Mouse (Mus musculus) forebrain, embryonic 11.5 days (tissue): ENCODE measurements around the gene Opcml. TPM values are rescaled to one million over a fixed set of nuclear protein-coding genes. Genes with fewer than 3 reads are reported as not detected.

Source experiments
- ATAC-seq: fragments of 200-750 bp; cut with Nextera tagmentation; replicated peaks from 2 replicates; pipeline ENCODE4 v1.8.0; 2017; ENCODE audit warnings: moderate TSS enrichment; ENCODE audit not compliant: low FRiP score
- DNase-seq: peaks from one replicate; pipeline ENCODE4 v3.0.0-alpha.2; 2017; ENCODE audit warnings: low spot score
- H3K27ac ChIP-seq: fragments of 300-500 bp; sonication (generic); 2 replicates; pipeline ENCODE4 v1.5.1; 2014; ENCODE audit warnings: low read depth, low read length
- H3K27me3 ChIP-seq: fragments of 300-500 bp; sonication (generic); 2 replicates; pipeline ENCODE4 v1.6.1; 2014; ENCODE audit warnings: mild to moderate bottlenecking, low read length, mixed read lengths; ENCODE audit not compliant: control insufficient read depth, insufficient read depth
- H3K36me3 ChIP-seq: fragments of 300-500 bp; sonication (generic); 2 replicates; pipeline ENCODE4 v1.6.1; 2014; ENCODE audit warnings: mild to moderate bottlenecking, low read length, moderate library complexity, mixed read lengths; ENCODE audit not compliant: control insufficient read depth, insufficient read depth
- H3K4me1 ChIP-seq: fragments of 300-500 bp; sonication (generic); replicated peaks from 2 replicates; pipeline ENCODE4 v1.6.1; 2014; ENCODE audit warnings: low read length, mixed read lengths; ENCODE audit not compliant: control insufficient read depth, insufficient read depth
- H3K4me2 ChIP-seq: fragments of 300-500 bp; sonication (generic); 2 replicates; pipeline ENCODE4 v1.6.1; 2014; ENCODE audit warnings: low read depth, mild to moderate bottlenecking, low read length, moderate library complexity, mixed read lengths; ENCODE audit not compliant: severe bottlenecking
- H3K4me3 ChIP-seq: fragments of 300-500 bp; sonication (generic); 2 replicates; pipeline ENCODE4 v1.5.1; 2014; ENCODE audit warnings: low read depth, low read length
- H3K9ac ChIP-seq: fragments of 300-500 bp; sonication (generic); 2 replicates; pipeline ENCODE4 v1.6.1; 2014; ENCODE audit warnings: low read length
- H3K9me3 ChIP-seq: fragments of 300-500 bp; sonication (generic); 2 replicates; pipeline ENCODE4 v1.6.1; 2016; ENCODE audit warnings: low read length, mixed read lengths; ENCODE audit not compliant: control insufficient read depth
- WGBS: fragments of 180-500 bp; shearing (Covaris S2); extraction: QIAGEN DNeasy Blood & Tissue Kit; methylation state at CpG from one replicate; pipeline ENCODE4 v1.1.7; 2014; 5-methylcytosine and 5-hydroxymethylcytosine counted together
- polyA plus RNA-seq: library from polyadenylated mRNA; unstranded; fragments of >200 nt; fragmentation: Nextera tagmentation; extraction: Ambion mirVana; gene quantifications from 2 replicates; pipeline ENCODE4 v1.2.1, GENCODE M21; 2014

Gene Opcml
- polyA plus RNA-seq, 1 experiment from 2014 or later, result 2.4 TPM

DNA sequence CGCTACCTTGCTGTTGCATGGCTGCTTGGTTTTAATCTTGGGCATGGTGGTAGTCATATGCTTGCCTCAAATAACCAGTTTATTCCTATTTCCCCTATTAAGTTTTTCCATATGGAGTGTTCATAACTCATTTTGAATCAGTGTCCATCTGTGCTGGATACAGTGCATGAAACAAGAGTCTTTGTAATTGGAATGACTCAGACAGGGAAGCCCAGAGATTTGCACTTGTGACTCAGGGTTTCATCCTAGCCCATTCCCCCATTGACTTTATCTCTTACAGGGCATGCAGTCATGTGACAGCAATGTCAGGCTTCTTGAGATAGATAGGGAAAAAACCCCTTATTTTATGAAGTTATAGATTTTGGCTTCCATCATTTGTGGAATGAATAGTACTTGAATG, 655.3 kb downstream of the Opcml start:
- H3K4me3 ChIP-seq, result no peak overlapping the region
- no peak for ATAC-seq

DNA sequence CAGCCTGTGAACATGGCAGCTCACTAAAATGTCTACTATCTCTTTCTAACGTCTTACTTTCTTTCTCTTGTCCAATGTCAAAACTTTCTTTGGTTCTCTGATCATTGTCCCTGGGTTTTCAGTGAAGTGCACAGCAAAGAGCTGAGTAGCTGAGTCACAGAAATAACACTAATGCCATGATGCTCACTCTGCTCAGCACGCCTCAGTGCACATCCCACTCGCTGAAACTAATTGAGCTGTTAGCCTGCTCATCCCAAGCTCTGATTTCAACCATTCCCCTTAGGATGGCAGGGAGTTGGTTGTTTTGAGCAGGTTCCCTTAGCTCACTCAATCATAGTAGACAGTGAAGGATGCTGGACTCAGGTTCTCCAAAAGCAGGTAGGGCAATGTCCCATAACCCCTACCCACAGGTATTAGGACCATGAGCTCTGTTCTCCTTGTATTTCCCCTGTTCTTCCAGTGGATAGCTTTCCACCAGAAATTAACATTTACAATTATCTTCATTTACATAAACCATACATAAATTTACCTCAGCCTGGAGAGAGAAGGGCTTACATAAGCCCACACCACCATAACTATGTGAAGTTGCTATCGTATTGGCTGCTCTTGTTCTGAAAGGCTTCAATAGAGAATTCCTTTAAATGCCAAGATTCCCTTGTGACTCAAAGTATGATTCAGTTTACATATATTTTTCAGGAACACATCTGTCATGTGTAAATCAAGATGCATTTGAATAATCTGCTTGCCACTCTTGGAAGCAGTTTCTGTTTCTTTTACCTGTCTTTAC, 655.9 kb downstream of the Opcml start:
- no peak overlapping the region for H3K9ac ChIP-seq
- no peak overlapping the region for H3K4me3 ChIP-seq
- 71% methylated on average over 4 of the region's 4 CpGs for WGBS
- ATAC-seq (no peak), DNase-seq (no peak)
- H3K36me3 ChIP-seq, result no peaks in the 10 kb centered on the region
- no peaks in the 10 kb centered on the region for H3K27me3 ChIP-seq
- no peaks in the 10 kb centered on the region for H3K9me3 ChIP-seq
- H3K4me1 ChIP-seq, result no peaks in the 10 kb centered on the region
- no peak overlapping the region for H3K27ac ChIP-seq
- no peak overlapping the region for H3K4me2 ChIP-seq

More for the DNA sequence above, 655.3 kb downstream of the Opcml start:
- Histone ChIP-seq H3K4me2 (no peak overlapping the region), H3K36me3 (no peaks in the 10 kb centered on the region), H3K9me3 (no peaks in the 10 kb centered on the region), H3K27me3 (no peaks in the 10 kb centered on the region), H3K9ac (no peak overlapping the region), H3K27ac (no peak overlapping the region), H3K4me1 (no peaks in the 10 kb centered on the region)
- WGBS, result 95% methylated on average over 1 of the region's 1 CpGs
- no peak for DNase-seq

DNA sequence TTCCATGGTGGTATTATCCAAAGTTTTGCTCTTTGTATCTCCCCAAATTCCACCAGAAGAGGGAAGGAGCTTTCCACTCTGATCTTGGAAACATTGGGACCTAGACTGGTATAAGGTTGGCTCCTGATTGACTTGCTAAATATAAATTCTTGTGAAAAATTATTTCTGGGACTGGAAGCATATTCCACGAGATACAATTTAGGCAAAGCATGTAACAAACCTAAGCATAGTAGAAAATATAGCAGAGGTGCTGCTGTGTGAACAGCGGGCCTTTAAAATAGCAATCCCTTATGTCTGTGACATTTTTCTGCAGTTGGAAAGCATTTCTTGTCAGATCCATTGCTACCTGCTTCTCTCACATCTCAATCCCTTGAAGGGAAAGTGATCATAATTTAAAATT, 661.9 kb downstream of the Opcml start:
- Histone ChIP-seq H3K4me1 (no peaks in the 10 kb centered on the region), H3K27ac (no peak overlapping the region), H3K4me3 (no peak overlapping the region), H3K36me3 (no peaks in the 10 kb centered on the region), H3K4me2 (no peak overlapping the region), H3K9me3 (no peaks in the 10 kb centered on the region), H3K27me3 (no peaks in the 10 kb centered on the region), H3K9ac (no peak overlapping the region)
- ATAC-seq (no peak), DNase-seq (no peak)
- 77% methylated on average over 2 of the region's 2 CpGs for WGBS

DNA sequence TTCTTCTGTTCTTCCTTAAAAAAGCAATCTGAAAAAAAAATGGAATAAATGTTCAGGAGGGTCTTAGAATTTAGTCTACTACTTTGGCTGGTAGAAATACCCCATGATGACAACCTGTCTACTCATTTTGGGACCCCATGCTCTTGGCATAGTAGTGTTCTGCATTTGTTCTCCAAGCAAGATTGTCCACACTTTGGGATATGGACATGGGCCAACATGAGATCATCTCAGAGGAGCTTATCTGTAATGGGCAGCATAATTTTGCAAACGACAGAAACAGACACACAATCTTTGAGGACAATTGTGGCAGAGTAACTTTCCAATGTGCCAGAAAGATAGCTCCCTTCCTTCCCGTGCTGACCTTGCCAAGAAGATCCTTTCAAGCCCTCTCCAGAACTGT, 662.5 kb downstream of the Opcml start:
- Histone ChIP-seq H3K9ac (no peak overlapping the region), H3K27me3 (no peaks in the 10 kb centered on the region), H3K36me3 (no peaks in the 10 kb centered on the region), H3K4me3 (no peak overlapping the region), H3K4me2 (no peak overlapping the region), H3K4me1 (no peaks in the 10 kb centered on the region), H3K9me3 (no peaks in the 10 kb centered on the region), H3K27ac (no peak overlapping the region)
- 89% methylated on average over 2 of the region's 2 CpGs for WGBS
- ATAC-seq (no peak), DNase-seq (no peak)

DNA sequence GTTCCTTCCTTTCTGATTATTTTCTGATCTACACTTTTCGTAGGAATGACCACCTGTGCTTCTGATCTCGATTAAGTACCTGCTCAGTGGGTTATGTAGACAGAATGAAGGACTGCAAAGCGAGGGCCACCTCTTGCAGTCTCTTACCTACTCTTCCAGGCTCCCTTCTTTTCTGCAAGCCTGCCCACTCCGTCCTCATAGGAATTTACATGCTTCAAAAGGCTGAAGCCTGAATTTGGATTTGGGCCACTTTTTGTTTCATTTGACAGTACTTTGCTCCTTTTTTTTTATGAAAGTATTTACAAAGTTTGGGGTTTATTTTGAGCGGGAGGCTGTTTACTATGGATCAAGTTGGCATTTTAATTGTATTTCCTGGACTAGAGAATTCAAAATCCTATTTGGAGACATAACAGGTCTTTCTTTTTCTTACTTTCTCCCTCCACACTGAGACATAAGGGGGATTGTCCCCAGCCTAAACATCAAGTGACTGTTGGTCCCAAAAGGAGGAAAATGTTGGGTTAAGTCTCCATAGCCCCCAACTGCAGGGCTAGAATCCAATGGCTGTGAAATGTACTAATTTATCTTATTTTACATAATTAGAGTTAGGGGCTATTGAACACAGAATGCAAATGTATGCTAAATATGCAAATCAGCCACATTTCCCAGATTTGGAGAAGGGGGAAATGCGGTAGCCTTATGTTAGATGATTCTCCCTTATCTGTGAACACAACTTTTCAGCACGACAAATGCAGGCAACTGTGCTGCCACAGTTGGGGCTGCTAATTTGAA, 667.6 kb downstream of the Opcml start:
- no peak for ATAC-seq
- Histone ChIP-seq H3K27ac (no peak overlapping the region), H3K27me3 (no peaks in the 10 kb centered on the region)

DNA sequence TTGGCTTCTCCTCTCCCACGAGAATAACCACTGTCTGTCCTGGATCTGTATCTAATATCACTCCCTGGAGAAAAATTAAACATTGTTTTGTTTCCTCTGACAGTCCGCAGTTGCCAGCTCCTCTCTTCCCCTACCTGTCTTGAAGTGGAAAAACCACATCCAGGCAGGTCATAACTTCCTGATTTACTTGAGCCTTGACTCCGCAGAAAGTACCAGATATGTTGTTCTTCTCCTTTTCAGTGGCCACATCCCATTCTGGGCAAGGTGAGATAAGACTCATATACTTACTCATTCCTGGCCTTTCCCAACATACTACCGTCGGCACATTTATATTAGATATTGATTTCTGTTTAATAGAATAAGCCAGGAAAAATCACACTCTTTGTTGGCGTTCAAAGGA, 673.0 kb downstream of the Opcml start:
- no peaks in the 10 kb centered on the region for H3K4me1 ChIP-seq
- no peak overlapping the region for H3K9ac ChIP-seq
- H3K27ac ChIP-seq, result no peak overlapping the region
- WGBS, result 91% methylated on average over 6 of the region's 6 CpGs
- no peak for DNase-seq
- no peak overlapping the region for H3K4me2 ChIP-seq
- H3K36me3 ChIP-seq, result no peaks in the 10 kb centered on the region
- no peaks in the 10 kb centered on the region for H3K9me3 ChIP-seq
- no peak overlapping the region for H3K4me3 ChIP-seq
- no peaks in the 10 kb centered on the region for H3K27me3 ChIP-seq
- ATAC-seq, result no peak

More for the DNA sequence above, 667.6 kb downstream of the Opcml start:
- no peak overlapping the region for H3K9ac ChIP-seq
- no peak overlapping the region for H3K4me2 ChIP-seq
- no peaks in the 10 kb centered on the region for H3K4me1 ChIP-seq
- H3K4me3 ChIP-seq, result no peak overlapping the region
- 80% methylated on average over 7 of the region's 7 CpGs for WGBS
- H3K36me3 ChIP-seq, result no peaks in the 10 kb centered on the region
- DNase-seq, result no peak
- no peaks in the 10 kb centered on the region for H3K9me3 ChIP-seq

DNA sequence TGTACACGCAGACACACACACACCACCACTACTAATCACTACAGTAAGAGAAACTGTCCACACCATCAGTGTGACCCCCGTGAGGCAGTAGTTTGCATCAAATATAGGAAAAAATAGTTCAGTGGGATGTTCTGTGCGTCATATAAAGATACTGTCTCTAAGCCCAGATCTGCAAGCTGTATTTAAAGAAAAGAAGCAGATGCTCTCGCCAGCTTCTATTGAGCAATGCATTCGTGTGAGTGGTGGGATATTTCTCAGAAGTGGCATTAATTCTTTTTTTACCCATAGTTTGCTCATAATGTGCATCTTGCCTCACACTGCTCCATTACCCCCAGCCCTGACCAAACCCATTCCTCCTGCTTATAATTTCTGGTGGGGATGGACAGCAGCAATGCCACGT, 678.8 kb downstream of the Opcml start:
- Histone ChIP-seq H3K36me3 (no peaks in the 10 kb centered on the region), H3K9ac (no peak overlapping the region), H3K27ac (no peak overlapping the region), H3K27me3 (no peaks in the 10 kb centered on the region), H3K4me3 (no peak overlapping the region), H3K9me3 (no peaks in the 10 kb centered on the region), H3K4me1 (no peaks in the 10 kb centered on the region), H3K4me2 (no peak overlapping the region)
- no peak for ATAC-seq
- WGBS, result 93% methylated on average over 6 of the region's 6 CpGs
- no peak for DNase-seq

DNA sequence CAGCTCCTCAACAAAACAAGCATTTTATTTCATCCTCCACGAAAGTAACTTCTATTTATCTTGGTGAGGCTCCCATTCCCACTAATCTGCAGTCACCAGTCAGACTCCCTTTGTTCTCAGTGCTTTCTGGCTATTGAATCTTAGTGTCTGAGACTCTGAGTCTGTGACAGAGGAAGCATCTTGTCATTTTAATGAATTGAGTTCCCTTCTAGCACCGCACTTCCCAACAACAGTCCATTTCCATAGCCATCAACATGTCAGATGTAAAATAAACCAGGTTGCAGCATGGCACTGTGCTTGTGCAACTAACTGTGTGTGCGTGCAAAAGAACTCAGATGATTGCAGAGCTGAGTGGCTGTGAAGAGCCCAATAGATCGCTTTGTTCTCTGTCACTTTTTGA, 680.9 kb downstream of the Opcml start:
- Histone ChIP-seq H3K9ac (no peak overlapping the region), H3K9me3 (no peaks in the 10 kb centered on the region), H3K27me3 (no peaks in the 10 kb centered on the region), H3K4me1 (no peaks in the 10 kb centered on the region), H3K27ac (no peak overlapping the region), H3K4me2 (no peak overlapping the region), H3K4me3 (no peak overlapping the region), H3K36me3 (no peaks in the 10 kb centered on the region)
- no peak for DNase-seq
- WGBS, result 63% methylated on average over 4 of the region's 4 CpGs
- ATAC-seq, result no peak
